Mouse (Mus musculus): Measurements from ENCODE around the gene Slc25a39. TPM values are rescaled to one million over a fixed set of nuclear protein-coding genes. Genes with fewer than 3 reads are reported as not detected.

Gene Slc25a39
- polyA plus RNA-seq, 1 experiment from 2014 or later: 247 TPM

DNA sequence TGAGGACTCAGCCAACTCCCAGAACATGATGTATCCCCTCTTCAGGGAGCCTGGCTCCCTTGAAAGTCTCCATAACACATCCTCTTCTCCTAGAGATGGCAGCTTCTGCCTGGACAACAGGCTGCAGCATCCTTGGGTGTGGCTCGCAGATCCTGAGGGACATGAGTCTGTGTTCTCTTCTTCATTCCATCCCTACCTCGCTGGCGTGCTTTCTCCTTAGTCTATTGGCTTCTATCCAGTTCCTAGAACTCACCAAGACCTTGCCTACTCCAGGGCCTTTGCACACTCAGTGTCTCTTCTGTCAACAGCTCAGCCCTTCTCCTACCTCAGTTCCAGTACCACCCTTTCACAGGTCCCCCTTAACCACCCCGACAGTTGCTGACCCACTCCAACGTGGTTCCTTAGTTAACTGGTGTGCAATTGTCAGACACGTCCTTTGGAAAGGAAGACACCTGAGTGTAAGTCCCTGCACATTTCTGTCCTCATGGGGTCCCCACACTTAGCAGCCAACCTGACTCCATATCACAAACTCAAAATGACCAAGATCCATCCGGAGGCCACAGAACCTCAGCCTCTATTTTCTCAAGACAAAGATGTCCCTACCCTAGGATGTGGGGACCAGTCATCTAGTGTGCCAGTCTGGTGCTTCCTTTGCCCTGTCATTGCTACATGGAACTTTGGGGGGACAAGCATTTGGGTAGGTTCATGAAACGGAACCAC, 45.8 kb downstream of the Slc25a39 start:
- Histone ChIP-seq H3K27ac (no peak overlapping the region), H3K9ac (no peak overlapping the region), H3K4me1 (no peaks in the 10 kb centered on the region), H3K4me2 (no peak overlapping the region), H3K27me3 (peaks cover 3% of the 10 kb centered on the region; the same call in 1 of the 2 replicates), H3K36me3 (no peaks in the 10 kb centered on the region), H3K4me3 (no peak overlapping the region), H3K9me3 (no peaks in the 10 kb centered on the region)
- ATAC-seq (ENCODE audit: borderline replicate concordance, extremely low read depth, low FRiP score, low TSS enrichment): no peak
- WGBS: 81% methylated on average over 8 of the region's 8 CpGs

DNA sequence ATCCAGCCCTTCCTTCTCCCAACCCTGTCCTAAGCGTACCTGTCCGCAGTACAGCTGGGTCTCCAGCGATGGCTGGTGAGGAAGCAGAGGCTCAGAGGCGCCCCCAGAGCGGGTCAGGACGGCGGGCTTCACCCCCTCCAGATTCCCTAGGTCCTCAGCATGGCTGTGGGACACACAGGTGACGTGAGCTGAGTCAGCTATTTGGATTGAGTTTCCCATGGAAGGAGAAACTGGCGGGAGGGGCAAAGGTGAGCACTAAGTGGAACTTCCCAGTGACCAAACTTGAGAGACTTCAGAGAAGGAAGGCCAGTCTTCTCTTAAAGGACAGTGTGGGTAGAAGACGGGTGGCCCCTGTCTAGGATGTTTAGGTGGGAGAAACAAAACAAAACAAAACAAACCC, 49.4 kb downstream of the Slc25a39 start:
- Histone ChIP-seq H3K36me3 (no peaks in the 10 kb centered on the region), H3K9me3 (no peaks in the 10 kb centered on the region), H3K4me3 (no peak overlapping the region), H3K27me3 (peaks cover 7% of the 10 kb centered on the region; the same call in 1 of the 2 replicates), H3K4me2 (no peak overlapping the region), H3K9ac (no peak overlapping the region), H3K27ac (no peak overlapping the region), H3K4me1 (no peaks in the 10 kb centered on the region)
- no peak for ATAC-seq (ENCODE audit: borderline replicate concordance, extremely low read depth, low FRiP score, low TSS enrichment)
- WGBS: 60% methylated on average over 10 of the region's 10 CpGs

DNA sequence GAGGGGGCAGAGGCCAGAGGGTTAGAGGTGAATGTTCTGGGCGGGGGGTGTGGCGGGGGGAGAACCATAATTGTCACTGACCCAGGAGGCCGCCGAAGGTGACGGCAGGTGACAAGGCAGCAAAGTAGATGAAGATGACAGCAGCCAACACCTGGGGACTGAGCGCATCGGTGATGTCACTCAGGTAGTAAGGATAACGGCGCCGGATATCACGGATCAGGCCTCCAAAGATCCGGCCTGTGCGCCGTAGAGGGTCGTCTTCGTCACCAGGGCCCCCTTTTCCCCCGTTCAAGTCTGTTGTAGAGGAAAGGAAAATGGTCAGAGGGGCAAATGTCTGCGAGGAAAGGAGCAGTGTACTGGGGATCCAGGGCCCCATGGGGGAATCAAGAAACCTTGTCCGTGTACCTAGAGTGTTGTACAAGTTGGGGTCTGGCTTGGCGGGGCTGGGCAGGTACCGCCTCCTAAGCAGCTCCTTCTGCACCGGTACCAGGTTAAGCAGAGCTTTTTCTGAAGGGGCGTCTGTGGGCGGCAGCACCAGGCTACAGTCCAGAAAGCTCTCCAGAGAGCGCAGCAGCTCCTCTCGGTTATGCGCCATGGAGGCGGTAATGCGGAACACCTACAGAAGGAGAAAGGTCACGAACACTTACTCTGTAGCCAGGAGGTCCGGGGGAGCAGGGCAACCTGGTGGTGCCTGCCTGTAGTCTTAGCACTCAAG, 51.0 kb downstream of the Slc25a39 start:
- Histone ChIP-seq H3K4me3 (no peak overlapping the region), H3K4me2 (no peak overlapping the region), H3K27ac (no peak overlapping the region), H3K27me3 (peaks cover 10% of the 10 kb centered on the region; the same call in 1 of the 2 replicates), H3K9ac (no peak overlapping the region), H3K9me3 (no peaks in the 10 kb centered on the region), H3K36me3 (no peaks in the 10 kb centered on the region), H3K4me1 (no peaks in the 10 kb centered on the region)
- 66% methylated on average over 31 of the region's 31 CpGs for WGBS
- ATAC-seq (ENCODE audit: borderline replicate concordance, extremely low read depth, low FRiP score, low TSS enrichment): no peak

DNA sequence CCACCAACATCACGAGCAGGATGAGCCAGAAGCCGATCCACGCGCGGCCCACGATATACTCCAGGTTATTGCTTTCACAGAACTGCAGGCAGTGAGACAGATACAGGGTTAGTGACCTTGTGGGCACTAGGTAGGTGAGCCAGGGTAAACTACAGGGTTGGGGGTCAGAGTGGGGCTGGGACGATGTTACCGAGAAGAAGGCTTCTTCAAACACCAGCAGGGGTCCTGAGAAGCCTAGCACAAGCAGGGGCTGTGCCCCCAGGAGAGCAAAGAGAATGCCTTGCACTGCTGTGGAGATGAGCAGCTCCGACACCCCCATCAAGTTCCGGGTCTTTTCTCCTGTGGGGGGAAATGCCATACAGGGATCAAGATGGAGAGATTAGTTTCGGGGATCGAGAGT, 51.6 kb downstream of the Slc25a39 start:
- Histone ChIP-seq H3K36me3 (no peaks in the 10 kb centered on the region), H3K9ac (no peak overlapping the region), H3K4me1 (no peaks in the 10 kb centered on the region), H3K27me3 (peaks cover 12% of the 10 kb centered on the region; the same call in 1 of the 2 replicates), H3K4me2 (no peak overlapping the region), H3K9me3 (no peaks in the 10 kb centered on the region), H3K27ac (no peak overlapping the region), H3K4me3 (no peak overlapping the region)
- no peak for ATAC-seq (ENCODE audit: borderline replicate concordance, extremely low read depth, low FRiP score, low TSS enrichment)
- WGBS: 73% methylated on average over 12 of the region's 12 CpGs

DNA sequence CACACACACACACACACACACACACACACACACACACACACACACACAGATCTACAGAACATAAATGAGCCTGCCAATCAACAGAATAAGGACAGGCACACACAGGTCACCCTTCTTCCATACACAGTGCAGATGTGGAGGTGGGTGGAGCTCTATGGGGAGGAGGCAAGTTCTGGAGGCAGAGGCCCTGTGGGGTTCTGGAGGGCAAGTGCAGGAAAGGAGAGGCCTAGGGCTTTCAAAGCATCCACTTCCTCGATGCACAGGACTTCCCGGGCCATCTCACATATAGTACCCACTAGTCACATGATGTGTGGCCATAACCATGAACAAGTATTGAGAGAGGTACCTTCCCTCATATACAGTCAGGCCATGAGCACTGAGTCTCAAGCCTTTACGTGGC, 52.2 kb downstream of the Slc25a39 start:
- WGBS: 75% methylated on average over 3 of the region's 3 CpGs
- Histone ChIP-seq H3K4me1 (no peaks in the 10 kb centered on the region), H3K4me2 (no peak overlapping the region), H3K9ac (no peak overlapping the region), H3K27ac (no peak overlapping the region), H3K9me3 (no peaks in the 10 kb centered on the region), H3K4me3 (no peak overlapping the region), H3K36me3 (no peaks in the 10 kb centered on the region), H3K27me3 (peaks cover 12% of the 10 kb centered on the region; the same call in 1 of the 2 replicates)
- no peak for ATAC-seq (ENCODE audit: borderline replicate concordance, extremely low read depth, low FRiP score, low TSS enrichment)

DNA sequence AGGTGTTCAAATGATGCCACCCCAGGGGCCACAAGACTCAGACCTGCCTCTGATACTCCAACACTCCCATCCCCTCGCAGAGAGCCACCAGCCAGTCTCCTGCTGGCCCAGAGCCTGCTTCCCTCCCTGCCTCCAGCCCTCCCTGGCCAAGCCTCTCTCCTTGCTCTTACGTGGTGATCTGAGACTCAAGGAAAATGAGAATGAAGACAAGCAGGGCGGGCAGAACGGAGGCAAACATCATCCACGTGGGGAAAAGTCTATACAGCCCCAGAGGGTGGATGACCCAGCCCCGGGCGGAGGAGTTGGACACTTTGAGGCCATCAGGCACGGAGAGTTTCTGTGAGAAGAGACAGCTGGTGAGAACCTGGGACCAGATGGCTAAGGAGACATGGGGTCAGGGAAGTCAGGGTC, 54.7 kb downstream of the Slc25a39 start:
- ATAC-seq (ENCODE audit: borderline replicate concordance, extremely low read depth, low FRiP score, low TSS enrichment): no peak
- no peak overlapping the region for H3K4me3 ChIP-seq
- 22% methylated on average over 8 of the region's 8 CpGs for WGBS
- H3K9ac ChIP-seq: no peak overlapping the region
- H3K4me2 ChIP-seq: no peak overlapping the region
- H3K36me3 ChIP-seq: no peaks in the 10 kb centered on the region
- H3K4me1 ChIP-seq: no peaks in the 10 kb centered on the region
- H3K27me3 ChIP-seq: peaks cover 11% of the 10 kb centered on the region; the same call in 1 of the 2 replicates
- H3K27ac ChIP-seq: no peak overlapping the region
- no peaks in the 10 kb centered on the region for H3K9me3 ChIP-seq

Small RNA genes within 50 kb of the gene (microRNA-seq; reads per million reads assigned to microRNA genes)
- not detected for gene Mir6930

Other genes with a start within 250 kb of the Slc25a39 start
- gene Lsm12, start 222.7 kb downstream of the Slc25a39 start, polyA plus RNA-seq (2015; fragmentation: Nextera tagmentation; extraction: Ambion mirVana): 112 and 136 TPM in 2 replicates
- 31.5 and 33.3 TPM in 2 replicates for gene G6pc3, start 218.3 kb downstream of the Slc25a39 start, polyA plus RNA-seq (2015; fragmentation: Nextera tagmentation; extraction: Ambion mirVana)
- 71.3 and 76.7 TPM in 2 replicates for gene Hdac5, start 177.8 kb downstream of the Slc25a39 start, polyA plus RNA-seq (2015; fragmentation: Nextera tagmentation; extraction: Ambion mirVana)
- 19.9 and 20.4 TPM in 2 replicates for gene BC030867, start 159.1 kb downstream of the Slc25a39 start, polyA plus RNA-seq (2015; fragmentation: Nextera tagmentation; extraction: Ambion mirVana)
- 0.09 and 0.10 TPM in 2 replicates for gene Asb16, start 139.2 kb downstream of the Slc25a39 start, polyA plus RNA-seq (2015; fragmentation: Nextera tagmentation; extraction: Ambion mirVana)
- gene Tmub2, start 123.0 kb downstream of the Slc25a39 start, polyA plus RNA-seq (2015; fragmentation: Nextera tagmentation; extraction: Ambion mirVana): 48.7 and 51.4 TPM in 2 replicates
- 13.3 and 13.6 TPM in 2 replicates for gene Atxn7l3, start 111.3 kb downstream of the Slc25a39 start, polyA plus RNA-seq (2015; fragmentation: Nextera tagmentation; extraction: Ambion mirVana)
- gene Ubtf, start 88.2 kb downstream of the Slc25a39 start, polyA plus RNA-seq (2015; fragmentation: Nextera tagmentation; extraction: Ambion mirVana): 83.5 and 86.1 TPM in 2 replicates
- 10.1 and 14.0 TPM in 2 replicates for gene Slc4a1, start 41.7 kb downstream of the Slc25a39 start, polyA plus RNA-seq (2015; fragmentation: Nextera tagmentation; extraction: Ambion mirVana)
- 1.6 and 2.0 TPM in 2 replicates for gene Rundc3a, start 14.5 kb downstream of the Slc25a39 start, polyA plus RNA-seq (2015; fragmentation: Nextera tagmentation; extraction: Ambion mirVana)
- 168 and 174 TPM in 2 replicates for gene Grn, start 22.4 kb upstream of the Slc25a39 start, polyA plus RNA-seq (2015; fragmentation: Nextera tagmentation; extraction: Ambion mirVana)
- gene Fam171a2, start 39.7 kb upstream of the Slc25a39 start, polyA plus RNA-seq (2015; fragmentation: Nextera tagmentation; extraction: Ambion mirVana): 4.7 and 6.9 TPM in 2 replicates
- 8.9 and 9.3 TPM in 2 replicates for gene Itga2b, start 62.2 kb upstream of the Slc25a39 start, polyA plus RNA-seq (2015; fragmentation: Nextera tagmentation; extraction: Ambion mirVana)
- 44.6 and 49.7 TPM in 2 replicates for gene Gpatch8, start 148.4 kb upstream of the Slc25a39 start, polyA plus RNA-seq (2015; fragmentation: Nextera tagmentation; extraction: Ambion mirVana)
- 16.1 and 20.3 TPM in 2 replicates for gene Gm11627, start 171.5 kb upstream of the Slc25a39 start, polyA plus RNA-seq (2015; fragmentation: Nextera tagmentation; extraction: Ambion mirVana)
- 35.9 and 38.1 TPM in 2 replicates for gene Fzd2, start 196.4 kb upstream of the Slc25a39 start, polyA plus RNA-seq (2015; fragmentation: Nextera tagmentation; extraction: Ambion mirVana)